Mouse (Mus musculus): ENCODE measurements around the gene Ube2e2. TPM values are rescaled to one million over a fixed set of nuclear protein-coding genes. Genes with fewer than 3 reads are reported as not detected.

The Ube2e2 gene
- polyA plus RNA-seq, 1 experiment from 2014 or later: 33.3 TPM

DNA sequence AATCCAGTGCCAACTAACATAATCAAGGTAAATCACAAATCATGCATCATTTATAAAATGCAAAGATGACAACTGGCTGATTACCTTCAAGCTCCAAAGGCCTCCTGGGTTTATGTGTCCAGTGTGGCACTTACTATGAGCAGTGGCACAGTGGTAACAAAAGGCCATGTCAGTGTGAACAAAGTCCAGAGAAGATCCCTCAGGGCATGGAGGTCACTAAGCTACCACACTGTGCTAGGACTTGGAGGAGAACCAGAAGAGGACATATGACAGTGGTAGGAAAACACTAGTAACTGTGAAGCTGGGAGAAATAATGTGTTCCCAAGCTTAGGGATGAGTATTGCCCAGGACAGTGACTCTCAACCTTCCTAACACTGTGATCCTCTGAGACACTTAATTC, 97.2 kb downstream of the Ube2e2 start:
- no peak for ATAC-seq
- H3K27ac ChIP-seq (ENCODE audit: low read length): no peak overlapping the region
- no peaks in the 10 kb centered on the region for H3K4me1 ChIP-seq (ENCODE audit: control insufficient read depth, insufficient read depth, low read length)
- H3K4me2 ChIP-seq (ENCODE audit: low read depth, low read length): no peak overlapping the region
- H3K36me3 ChIP-seq (ENCODE audit: control insufficient read depth, insufficient read depth, low read length): no peaks in the 10 kb centered on the region
- H3K9ac ChIP-seq (ENCODE audit: low read depth, low read length): no peak overlapping the region
- H3K9me3 ChIP-seq (ENCODE audit: control insufficient read depth, low read length): 0 out of 2 replicates have a peak, but pooled peaks cover 3% of the 10 kb centered on the region
- H3K4me3 ChIP-seq (ENCODE audit: low read length): no peak overlapping the region
- H3K27me3 ChIP-seq (replicated peaks; ENCODE audit: control insufficient read depth, insufficient read depth, low read length): no peaks in the 10 kb centered on the region

DNA sequence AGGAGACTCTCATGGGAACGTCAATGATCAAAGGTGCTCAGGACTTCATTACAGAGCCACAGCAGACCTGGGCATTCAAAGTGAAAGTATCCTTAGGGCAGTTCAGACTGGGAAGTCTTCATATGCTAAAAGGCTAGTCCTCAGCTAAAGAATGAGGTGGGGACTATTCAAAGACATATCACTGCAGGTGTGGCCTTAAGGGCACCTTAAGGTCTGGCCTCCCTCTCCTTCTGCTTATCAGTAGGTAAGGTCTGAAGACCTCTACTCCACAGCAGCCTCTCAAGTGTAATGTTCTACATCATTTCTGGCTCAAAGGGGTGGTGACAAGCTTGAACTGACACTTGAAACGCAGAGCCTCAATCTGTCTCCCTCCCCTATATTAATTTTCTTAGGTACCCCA, 98.3 kb downstream of the Ube2e2 start:
- Histone ChIP-seq H3K36me3 (ENCODE audit: control insufficient read depth, insufficient read depth, low read length) (no peaks in the 10 kb centered on the region), H3K4me3 (ENCODE audit: low read length) (no peak overlapping the region), H3K27me3 (replicated peaks; ENCODE audit: control insufficient read depth, insufficient read depth, low read length) (no peaks in the 10 kb centered on the region), H3K27ac (ENCODE audit: low read length) (no peak overlapping the region), H3K9me3 (ENCODE audit: control insufficient read depth, low read length) (0 out of 2 replicates have a peak, but pooled peaks cover 3% of the 10 kb centered on the region), H3K4me1 (ENCODE audit: control insufficient read depth, insufficient read depth, low read length) (no peaks in the 10 kb centered on the region), H3K4me2 (ENCODE audit: low read depth, low read length) (no peak overlapping the region), H3K9ac (ENCODE audit: low read depth, low read length) (no peak overlapping the region)
- ATAC-seq: peak; percentile 31; the same call in 1 of the 2 replicates
- WGBS: 77% methylated on average over 2 of the region's 2 CpGs

DNA sequence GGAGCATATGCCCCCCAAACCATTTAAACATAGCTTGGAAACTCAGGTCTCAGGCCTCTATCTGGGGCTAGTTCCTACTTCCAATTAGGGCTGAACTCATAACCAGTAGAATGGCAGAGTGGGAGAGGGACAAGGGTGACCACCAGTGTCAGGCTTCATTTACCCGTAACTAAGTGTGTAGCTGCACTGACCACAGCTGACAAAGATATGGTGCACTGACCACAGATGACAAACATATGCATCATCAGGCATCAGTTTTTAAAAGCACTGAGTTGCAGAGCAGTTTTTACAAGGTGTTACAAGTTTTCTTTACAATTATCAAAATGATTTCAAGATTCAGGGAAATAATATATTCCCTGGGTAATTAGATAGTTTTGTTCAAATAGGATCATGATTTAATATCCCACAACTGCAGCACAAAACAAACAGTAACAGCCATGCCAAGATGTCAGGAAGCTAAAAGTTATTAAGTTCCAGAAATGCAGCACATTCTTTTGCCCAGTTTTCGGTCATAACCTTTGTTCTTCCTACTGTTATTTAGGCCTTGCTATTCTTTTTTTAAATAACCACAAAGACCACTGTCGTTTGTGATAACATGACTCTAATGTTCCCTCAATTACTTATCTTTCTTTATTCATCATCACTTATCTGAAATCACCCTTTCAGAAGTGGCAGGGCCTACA, 114.9 kb downstream of the Ube2e2 start:
- WGBS: 74% methylated on average over 3 of the region's 3 CpGs
- ATAC-seq: no peak

DNA sequence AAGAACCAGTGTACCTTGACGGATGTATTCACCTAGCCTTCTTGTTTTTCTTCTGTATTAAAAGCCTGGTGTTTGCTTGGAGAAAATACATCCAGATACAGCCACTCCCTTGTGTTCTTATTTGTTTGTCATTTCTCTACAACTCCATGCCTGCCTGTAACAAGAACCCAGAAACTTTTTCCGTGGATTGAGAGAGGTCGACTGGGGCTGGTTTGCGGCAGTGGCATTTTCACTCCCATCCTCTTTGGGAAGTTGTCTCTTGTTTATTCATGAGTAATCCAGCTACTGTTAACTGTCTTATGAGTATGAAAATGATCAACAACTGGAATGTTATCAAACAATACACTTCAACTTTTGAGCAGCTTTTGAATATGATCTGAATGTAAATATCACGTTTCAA, 115.8 kb downstream of the Ube2e2 start:
- WGBS: 90% methylated on average over 5 of the region's 5 CpGs
- H3K36me3 ChIP-seq (ENCODE audit: control insufficient read depth, insufficient read depth, low read length): no peaks in the 10 kb centered on the region
- H3K27me3 ChIP-seq (replicated peaks; ENCODE audit: control insufficient read depth, insufficient read depth, low read length): no peaks in the 10 kb centered on the region
- H3K27ac ChIP-seq (ENCODE audit: low read length): no peak overlapping the region
- H3K4me3 ChIP-seq (ENCODE audit: low read length): no peak overlapping the region
- no peak for ATAC-seq
- no peak overlapping the region for H3K4me2 ChIP-seq (ENCODE audit: low read depth, low read length)
- no peak overlapping the region for H3K9ac ChIP-seq (ENCODE audit: low read depth, low read length)
- H3K4me1 ChIP-seq (ENCODE audit: control insufficient read depth, insufficient read depth, low read length): no peaks in the 10 kb centered on the region
- no peaks in the 10 kb centered on the region for H3K9me3 ChIP-seq (ENCODE audit: control insufficient read depth, low read length)

More for the DNA sequence above, 114.9 kb downstream of the Ube2e2 start:
- Histone ChIP-seq H3K4me3 (ENCODE audit: low read length) (no peak overlapping the region), H3K4me2 (ENCODE audit: low read depth, low read length) (no peak overlapping the region), H3K4me1 (ENCODE audit: control insufficient read depth, insufficient read depth, low read length) (no peaks in the 10 kb centered on the region), H3K9me3 (ENCODE audit: control insufficient read depth, low read length) (no peaks in the 10 kb centered on the region), H3K27ac (ENCODE audit: low read length) (no peak overlapping the region), H3K36me3 (ENCODE audit: control insufficient read depth, insufficient read depth, low read length) (no peaks in the 10 kb centered on the region), H3K27me3 (replicated peaks; ENCODE audit: control insufficient read depth, insufficient read depth, low read length) (no peaks in the 10 kb centered on the region), H3K9ac (ENCODE audit: low read depth, low read length) (no peak overlapping the region)

DNA sequence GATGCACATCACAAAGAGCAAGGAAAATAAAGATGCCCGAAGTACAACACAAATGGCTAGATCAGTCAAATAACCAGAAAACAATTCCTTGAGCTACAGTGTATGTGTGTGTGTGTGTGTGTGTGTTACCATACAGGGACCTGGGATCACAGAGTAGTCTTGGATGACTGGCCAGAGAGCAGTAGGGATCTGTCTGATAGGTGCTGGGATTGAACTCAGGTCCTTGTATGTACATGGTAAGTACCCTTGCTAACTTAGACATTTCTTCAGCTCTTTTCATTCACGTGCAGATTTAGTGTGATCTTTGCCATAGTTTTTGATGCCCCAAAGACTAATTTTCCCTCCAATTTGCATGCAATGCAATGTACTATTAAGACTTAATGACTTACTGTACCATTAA, 117.9 kb downstream of the Ube2e2 start:
- no peaks in the 10 kb centered on the region for H3K4me1 ChIP-seq (ENCODE audit: control insufficient read depth, insufficient read depth, low read length)
- 92% methylated on average over 2 of the region's 2 CpGs for WGBS
- H3K27ac ChIP-seq (ENCODE audit: low read length): no peak overlapping the region
- no peak for ATAC-seq
- no peak overlapping the region for H3K4me3 ChIP-seq (ENCODE audit: low read length)
- no peaks in the 10 kb centered on the region for H3K27me3 ChIP-seq (replicated peaks; ENCODE audit: control insufficient read depth, insufficient read depth, low read length)
- H3K9me3 ChIP-seq (ENCODE audit: control insufficient read depth, low read length): no peaks in the 10 kb centered on the region
- no peak overlapping the region for H3K4me2 ChIP-seq (ENCODE audit: low read depth, low read length)
- no peak overlapping the region for H3K9ac ChIP-seq (ENCODE audit: low read depth, low read length)
- H3K36me3 ChIP-seq (ENCODE audit: control insufficient read depth, insufficient read depth, low read length): no peaks in the 10 kb centered on the region

DNA sequence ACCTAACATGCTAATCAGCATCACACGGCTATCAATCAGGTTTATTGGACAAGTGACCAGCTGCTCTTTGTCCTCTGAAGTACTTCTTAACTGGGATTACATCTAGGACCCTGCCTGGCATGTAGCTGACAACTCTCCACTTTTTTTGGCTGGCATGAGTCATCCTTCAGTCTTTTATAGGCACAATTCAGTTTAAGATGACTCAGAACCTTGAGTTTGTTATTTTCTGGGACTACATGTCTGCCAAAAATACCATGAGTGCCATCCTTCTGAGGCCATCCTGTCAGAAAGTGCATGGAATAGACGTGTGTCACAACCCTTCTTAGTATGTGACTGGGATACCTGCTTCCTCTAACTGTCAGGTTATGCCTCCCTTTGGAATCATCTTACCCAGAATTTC, 120.3 kb downstream of the Ube2e2 start:
- no peak for ATAC-seq
- Histone ChIP-seq H3K27me3 (replicated peaks; ENCODE audit: control insufficient read depth, insufficient read depth, low read length) (no peaks in the 10 kb centered on the region), H3K27ac (ENCODE audit: low read length) (no peak overlapping the region), H3K9ac (ENCODE audit: low read depth, low read length) (no peak overlapping the region), H3K36me3 (ENCODE audit: control insufficient read depth, insufficient read depth, low read length) (no peaks in the 10 kb centered on the region), H3K9me3 (ENCODE audit: control insufficient read depth, low read length) (no peaks in the 10 kb centered on the region), H3K4me1 (ENCODE audit: control insufficient read depth, insufficient read depth, low read length) (no peaks in the 10 kb centered on the region), H3K4me2 (ENCODE audit: low read depth, low read length) (no peak overlapping the region), H3K4me3 (ENCODE audit: low read length) (no peak overlapping the region)
- WGBS: 59% methylated on average over 2 of the region's 2 CpGs

DNA sequence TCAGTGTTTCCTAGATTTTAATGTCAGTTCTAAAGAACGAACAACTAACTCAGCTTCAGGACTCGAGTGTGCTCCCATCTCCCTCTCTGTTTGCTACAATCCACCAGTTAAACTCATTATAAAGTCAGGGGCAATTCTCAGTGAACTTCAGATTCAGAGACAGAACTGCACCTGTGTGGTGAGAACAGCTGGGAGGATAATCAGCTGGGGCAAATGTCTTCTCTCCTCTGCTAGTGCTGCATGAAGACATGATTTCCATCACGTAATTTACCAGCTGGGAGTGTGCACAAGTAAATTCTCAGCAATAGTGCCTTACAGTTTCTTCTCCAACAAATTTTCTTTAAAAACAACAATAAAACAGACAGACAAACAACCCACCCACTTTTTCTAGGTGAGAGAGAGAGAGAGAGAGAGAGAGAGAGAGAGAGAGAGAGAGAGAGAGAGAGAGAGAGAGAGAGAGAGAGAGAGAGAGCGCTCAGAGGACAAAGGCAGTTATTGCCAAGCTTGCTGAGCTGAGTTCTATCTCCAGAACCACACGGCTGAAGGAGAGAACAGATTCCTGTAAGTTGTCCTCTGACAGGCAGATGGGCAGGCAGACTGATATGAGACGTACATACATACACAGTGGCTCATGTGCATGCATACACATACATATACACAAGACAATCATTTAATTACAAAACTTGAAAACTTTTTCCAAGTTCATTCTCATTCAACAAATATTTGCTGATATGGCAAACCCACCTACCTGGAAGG, 134.3 kb downstream of the Ube2e2 start:
- Histone ChIP-seq H3K4me3 (ENCODE audit: low read length) (no peak overlapping the region), H3K4me1 (ENCODE audit: control insufficient read depth, insufficient read depth, low read length) (0 out of 2 replicates have a peak, but pooled peaks cover 3% of the 10 kb centered on the region), H3K9ac (ENCODE audit: low read depth, low read length) (no peak overlapping the region), H3K27ac (ENCODE audit: low read length) (no peak overlapping the region), H3K36me3 (ENCODE audit: control insufficient read depth, insufficient read depth, low read length) (no peaks in the 10 kb centered on the region), H3K27me3 (replicated peaks; ENCODE audit: control insufficient read depth, insufficient read depth, low read length) (no peaks in the 10 kb centered on the region), H3K4me2 (ENCODE audit: low read depth, low read length) (no peak overlapping the region), H3K9me3 (ENCODE audit: control insufficient read depth, low read length) (no peaks in the 10 kb centered on the region)
- ATAC-seq: no peak
- 61% methylated on average over 6 of the region's 6 CpGs for WGBS

DNA sequence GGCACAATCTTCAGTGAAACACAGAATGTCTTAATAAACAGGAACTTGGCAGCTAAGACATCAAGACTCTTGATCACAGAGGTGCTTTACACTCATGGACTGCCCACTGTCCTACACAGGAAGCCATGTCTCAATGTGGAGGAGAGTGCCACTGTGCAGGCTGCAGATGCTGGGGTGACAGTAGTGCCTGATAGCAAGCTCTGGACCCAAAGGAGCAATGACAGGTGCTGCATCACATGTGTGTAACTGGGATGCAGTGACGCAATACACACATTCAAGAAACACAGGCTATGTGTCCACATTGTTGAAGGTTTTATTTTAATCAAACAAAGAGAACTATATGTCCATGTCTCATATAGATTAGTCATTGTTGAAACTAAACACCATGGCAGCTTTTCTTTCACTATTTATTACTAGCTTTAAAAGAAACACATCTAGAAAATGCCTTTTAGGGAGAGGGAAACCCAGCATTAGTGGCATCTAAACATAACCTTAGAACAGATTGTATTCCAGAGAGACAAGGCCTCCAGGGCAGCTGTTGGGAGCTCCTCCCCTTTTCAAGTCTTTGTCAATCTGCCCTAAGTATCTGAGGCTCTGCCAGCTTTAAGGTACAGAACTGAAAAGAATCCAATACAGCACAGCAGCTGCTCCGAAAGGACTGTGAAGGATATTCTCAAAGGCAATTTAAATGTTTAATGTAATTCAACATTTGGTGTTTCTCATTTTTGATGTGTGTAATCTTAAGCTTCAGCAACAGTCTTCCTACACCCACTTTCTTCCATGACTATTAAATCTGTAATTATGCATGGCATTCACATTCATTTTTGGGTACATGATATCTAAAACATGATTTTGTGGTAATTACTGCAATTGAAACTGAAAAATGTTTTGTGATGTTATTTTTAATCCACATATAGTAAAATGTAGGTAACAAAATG, 135.2 kb downstream of the Ube2e2 start:
- 0 out of 2 replicates have a peak, but pooled peaks cover 3% of the 10 kb centered on the region for H3K4me1 ChIP-seq (ENCODE audit: control insufficient read depth, insufficient read depth, low read length)
- no peak overlapping the region for H3K4me3 ChIP-seq (ENCODE audit: low read length)
- no peak for ATAC-seq
- no peak overlapping the region for H3K27ac ChIP-seq (ENCODE audit: low read length)
- no peak overlapping the region for H3K4me2 ChIP-seq (ENCODE audit: low read depth, low read length)
- H3K9ac ChIP-seq (ENCODE audit: low read depth, low read length): no peak overlapping the region
- H3K27me3 ChIP-seq (replicated peaks; ENCODE audit: control insufficient read depth, insufficient read depth, low read length): no peaks in the 10 kb centered on the region
- H3K36me3 ChIP-seq (ENCODE audit: control insufficient read depth, insufficient read depth, low read length): no peaks in the 10 kb centered on the region
- 66% methylated on average over 2 of the region's 2 CpGs for WGBS
- no peaks in the 10 kb centered on the region for H3K9me3 ChIP-seq (ENCODE audit: control insufficient read depth, low read length)

DNA sequence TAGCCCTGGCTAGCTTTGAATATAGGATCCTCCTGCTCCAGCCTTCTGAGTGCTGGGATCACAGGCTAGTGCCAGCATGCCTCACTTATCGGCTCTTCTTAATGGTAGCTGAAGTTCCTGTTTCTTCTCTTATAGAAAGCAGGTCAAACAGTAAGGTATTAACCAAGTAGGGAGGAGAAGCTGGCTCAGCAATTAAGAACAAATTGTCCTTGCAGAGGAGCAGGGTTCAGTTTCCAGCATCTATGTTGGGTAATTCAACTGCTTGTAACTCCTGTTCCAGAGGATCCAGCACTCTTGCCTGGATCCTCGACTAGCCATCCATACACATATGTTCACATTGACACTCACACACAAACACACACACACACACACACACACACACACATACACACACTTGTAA, 136.1 kb downstream of the Ube2e2 start:
- Histone ChIP-seq H3K9me3 (ENCODE audit: control insufficient read depth, low read length) (no peaks in the 10 kb centered on the region), H3K27ac (ENCODE audit: low read length) (no peak overlapping the region), H3K4me2 (ENCODE audit: low read depth, low read length) (no peak overlapping the region), H3K36me3 (ENCODE audit: control insufficient read depth, insufficient read depth, low read length) (no peaks in the 10 kb centered on the region), H3K4me3 (ENCODE audit: low read length) (no peak overlapping the region), H3K9ac (ENCODE audit: low read depth, low read length) (no peak overlapping the region), H3K27me3 (replicated peaks; ENCODE audit: control insufficient read depth, insufficient read depth, low read length) (no peaks in the 10 kb centered on the region), H3K4me1 (ENCODE audit: control insufficient read depth, insufficient read depth, low read length) (0 out of 2 replicates have a peak, but pooled peaks cover 3% of the 10 kb centered on the region)
- 74% methylated on average over 2 of the region's 2 CpGs for WGBS
- peak; percentile 43 for ATAC-seq

Data from intestine, embryonic 16.5 days (tissue).